Mouse (Mus musculus): ENCODE measurements at regions not wholly inside any gene's neighbourhood (a gene's known extent, or its start where the extent isn't known, plus 50 kb on each side); places are given as distances from the start of the nearest gene placed in this dataset.

DNA sequence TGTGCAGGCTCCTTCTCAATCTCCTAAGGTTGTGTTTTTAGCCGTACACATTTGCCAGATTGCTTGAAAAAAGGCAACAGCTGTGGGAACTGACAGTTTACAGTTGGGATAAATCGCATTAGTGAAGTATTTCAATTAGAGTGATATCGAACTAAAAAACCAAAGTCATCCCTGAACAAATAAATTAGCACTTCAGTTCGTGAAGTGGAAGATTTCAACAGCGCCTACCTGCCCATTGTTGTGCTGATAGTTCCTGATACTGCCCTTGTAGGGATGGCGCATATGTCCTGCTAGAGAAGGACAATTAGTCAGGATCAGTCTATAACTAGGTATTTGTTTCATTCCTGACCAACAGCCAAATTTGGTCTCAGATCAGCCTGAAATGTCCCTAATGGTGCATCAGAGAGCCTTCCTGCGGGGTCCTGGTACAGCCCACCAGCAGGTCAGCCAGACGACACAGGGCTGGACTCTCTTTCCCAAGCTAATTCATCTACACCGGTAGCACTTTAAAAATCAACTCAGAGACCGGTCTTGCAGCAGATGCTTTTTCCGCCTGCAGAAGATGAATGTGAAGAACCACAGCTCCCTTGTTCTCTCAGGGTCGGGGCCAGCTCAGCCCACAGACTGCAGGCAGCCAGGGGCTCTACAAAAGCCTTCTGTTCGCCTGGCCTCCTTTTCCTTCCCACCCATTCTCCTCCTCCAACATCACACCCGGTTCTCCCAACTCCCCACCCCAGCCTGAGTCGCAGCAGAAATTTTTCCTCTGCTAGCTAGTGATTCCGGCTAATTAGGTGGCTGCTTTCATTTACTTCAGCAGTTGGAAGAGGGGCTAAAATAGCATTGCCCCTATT is 146.1 kb downstream of the Psat1 start:
- DNase-seq (ENCODE audit: low spot score in 2 of 2), result peak; percentile 82 to 87

DNA sequence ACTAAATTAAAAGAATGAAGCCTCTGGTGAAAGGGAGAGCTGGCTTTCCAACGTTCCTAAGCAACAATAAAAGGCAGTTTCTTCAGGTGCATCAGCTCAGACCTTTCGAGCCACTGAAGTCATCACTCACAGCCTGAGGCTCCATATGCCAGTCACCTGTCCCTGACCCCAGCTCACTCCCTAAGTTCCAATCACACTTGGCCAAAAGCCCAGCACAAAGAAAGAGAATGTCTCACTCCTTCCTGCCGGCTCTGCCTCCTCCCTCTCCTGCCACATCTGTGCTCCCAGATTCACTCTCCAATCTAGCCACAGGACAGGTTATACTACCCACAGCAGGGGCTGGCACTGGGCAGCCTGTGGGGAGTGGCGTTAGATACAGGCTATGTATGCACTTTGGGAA is 150.7 kb downstream of the Psat1 start:
- DNase-seq (ENCODE audit: low spot score in 2 of 2), result no peak

DNA sequence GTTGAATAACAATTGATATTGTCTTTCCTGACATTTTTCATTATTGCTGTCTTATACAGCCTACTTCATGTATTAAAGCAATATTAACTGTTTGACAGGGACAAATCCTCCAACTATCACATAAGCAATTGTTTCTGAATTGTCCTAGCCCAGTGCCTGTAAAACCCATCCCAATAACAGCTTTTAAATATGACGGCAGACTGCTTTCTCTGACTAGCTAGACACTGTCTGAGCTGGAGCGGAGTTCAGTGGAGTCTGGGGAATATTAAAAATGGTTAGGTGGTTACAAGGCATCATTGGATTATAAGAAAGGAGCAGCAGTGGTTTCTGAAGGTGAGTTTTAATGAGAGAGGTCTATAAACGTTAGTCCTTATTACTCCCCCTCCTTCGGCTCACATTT is 155.2 kb downstream of the Psat1 start:
- DNase-seq (ENCODE audit: low spot score in 2 of 2), result no peak

DNA sequence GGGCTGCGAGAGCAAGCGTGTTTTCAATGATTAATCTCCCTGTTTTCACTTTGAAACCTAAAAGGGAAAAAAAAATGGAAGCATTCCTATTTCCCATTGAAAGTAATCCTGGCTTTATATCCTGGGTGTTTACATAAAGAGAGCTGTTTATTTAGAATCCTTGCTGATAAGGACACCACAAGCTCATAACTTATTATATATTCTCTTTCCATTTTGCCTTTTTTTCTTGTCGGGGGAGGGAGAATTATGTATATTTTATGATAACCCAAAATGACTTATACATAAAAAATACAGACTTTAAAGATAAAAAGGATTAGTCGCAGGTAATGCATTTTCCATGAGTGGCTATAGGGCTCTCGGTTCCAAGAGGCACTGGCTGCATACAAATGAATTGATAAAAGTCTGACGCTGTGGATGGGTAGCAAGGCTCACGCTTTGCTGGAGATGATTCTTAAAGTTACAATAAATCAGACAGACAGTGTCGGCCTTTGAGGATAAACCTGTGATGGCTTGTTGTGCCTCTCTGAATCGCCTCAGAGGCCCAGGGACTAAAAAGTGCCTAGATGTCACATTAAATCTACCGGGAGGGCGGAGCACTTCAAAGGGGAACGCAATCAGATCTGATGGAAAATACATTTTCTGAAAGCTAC is 155.7 kb downstream of the Psat1 start:
- no peak for DNase-seq (ENCODE audit: low spot score in 2 of 2)

DNA sequence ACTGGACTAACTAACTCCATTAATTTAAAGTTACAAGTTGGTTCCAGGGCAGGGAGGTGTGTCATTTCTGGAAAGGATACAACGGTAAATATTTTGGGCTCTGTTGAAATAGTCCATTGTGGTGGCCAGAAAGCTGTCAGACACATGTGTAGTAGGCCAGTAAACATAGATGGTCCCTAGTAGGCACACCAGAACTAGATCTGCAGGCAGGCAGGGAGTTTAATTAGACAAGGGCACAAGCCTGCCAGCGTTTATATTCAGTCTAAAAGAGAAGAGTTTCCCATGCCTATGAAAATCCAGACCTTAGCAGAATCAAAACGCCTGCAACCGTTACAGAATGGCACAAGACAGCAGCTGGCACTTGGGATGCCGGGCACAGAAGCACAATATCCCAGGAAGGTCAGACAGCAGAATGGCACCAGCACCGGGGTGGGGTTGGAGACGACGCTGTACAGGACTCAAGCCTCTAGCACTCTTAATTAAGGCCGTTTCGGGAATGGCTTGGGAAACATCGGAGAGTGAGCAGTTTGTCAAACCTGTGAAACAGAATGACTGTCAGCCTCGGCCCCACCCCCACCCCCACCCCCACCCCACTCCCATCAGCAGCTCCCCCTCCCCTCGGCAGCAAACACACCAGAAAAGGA is 156.4 kb downstream of the Psat1 start:
- DNase-seq (ENCODE audit: low spot score in 2 of 2), result no peak

DNA sequence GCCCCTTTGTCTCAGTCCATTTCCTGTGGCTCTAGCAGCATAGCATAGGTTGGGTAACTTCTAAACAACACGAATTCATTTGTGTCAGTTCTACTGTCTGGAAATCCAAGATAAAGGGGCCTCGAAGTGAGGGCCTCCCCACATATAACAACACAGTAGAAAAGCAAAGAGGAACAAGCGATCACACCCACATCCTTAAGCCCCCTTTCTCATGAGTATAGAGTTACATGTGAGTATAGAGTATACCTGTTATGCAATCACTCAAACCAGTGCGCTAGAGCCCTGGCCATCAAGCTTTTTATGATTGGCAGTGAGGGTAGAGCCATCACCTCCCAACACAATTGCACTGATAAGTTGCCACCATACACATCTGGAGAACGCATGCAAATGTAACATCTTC is 157.4 kb downstream of the Psat1 start:
- DNase-seq (ENCODE audit: low spot score in 2 of 2), result no peak

DNA sequence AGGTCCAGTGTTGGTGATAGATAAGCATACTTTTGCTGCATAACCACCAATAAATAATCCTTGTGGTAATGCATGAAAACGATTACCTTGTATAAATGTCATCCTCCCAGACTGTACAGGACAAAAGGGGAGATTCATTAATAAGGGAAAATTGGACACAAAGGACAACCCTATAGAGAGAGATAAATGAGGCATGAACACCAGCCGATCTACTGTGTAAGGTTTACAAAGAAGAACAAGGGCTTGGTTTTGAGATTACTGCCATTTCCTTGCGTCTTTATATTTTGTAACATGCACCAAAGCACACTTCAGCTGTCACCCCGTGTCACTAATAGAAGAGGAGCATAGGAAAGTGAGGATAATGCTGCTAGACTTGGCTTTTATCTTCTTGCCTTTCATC is 162.5 kb downstream of the Psat1 start:
- no peak for DNase-seq (ENCODE audit: low spot score in 2 of 2)

DNA sequence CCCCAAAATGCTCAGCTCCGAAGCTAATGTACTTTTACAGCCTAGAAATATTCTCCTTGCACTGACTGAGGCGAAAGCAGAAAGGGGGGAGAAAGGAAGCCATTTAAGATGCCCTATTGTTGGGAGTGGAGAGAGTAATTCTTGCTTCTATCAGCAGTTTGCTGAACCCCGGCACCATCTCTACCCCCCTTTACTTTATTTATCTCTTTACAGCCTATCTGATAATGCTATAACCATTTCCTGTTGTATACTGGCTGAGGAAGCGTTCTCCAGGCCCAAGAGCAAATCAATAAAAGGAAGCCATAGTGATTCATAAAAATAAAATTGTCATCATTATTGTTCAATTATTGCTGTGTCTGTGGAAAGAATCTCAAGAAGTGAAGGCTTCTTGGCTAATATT is 177.5 kb downstream of the Psat1 start:
- no peak for DNase-seq (ENCODE audit: low spot score in 2 of 2)

DNA sequence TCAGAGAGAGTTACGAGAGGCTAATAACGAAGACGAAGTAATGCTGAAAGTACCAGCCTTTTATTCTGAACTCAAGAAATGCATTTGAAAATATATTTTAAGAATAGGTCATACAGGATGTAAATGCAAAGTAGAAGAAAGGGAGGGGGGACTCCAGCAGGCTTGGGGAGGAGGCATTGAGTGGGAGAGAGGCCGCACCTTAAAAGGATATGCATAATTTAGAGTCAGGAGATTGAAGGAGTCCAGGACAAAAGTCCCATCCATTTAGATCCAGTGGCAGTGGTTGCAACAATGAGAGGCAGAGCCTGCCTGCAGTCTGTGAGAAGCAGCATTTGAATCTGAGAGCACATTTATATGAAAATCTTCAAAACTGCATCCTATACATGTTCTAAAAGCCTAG is 186.1 kb downstream of the Psat1 start:
- DNase-seq (ENCODE audit: low spot score in 2 of 2), result no peak

DNA sequence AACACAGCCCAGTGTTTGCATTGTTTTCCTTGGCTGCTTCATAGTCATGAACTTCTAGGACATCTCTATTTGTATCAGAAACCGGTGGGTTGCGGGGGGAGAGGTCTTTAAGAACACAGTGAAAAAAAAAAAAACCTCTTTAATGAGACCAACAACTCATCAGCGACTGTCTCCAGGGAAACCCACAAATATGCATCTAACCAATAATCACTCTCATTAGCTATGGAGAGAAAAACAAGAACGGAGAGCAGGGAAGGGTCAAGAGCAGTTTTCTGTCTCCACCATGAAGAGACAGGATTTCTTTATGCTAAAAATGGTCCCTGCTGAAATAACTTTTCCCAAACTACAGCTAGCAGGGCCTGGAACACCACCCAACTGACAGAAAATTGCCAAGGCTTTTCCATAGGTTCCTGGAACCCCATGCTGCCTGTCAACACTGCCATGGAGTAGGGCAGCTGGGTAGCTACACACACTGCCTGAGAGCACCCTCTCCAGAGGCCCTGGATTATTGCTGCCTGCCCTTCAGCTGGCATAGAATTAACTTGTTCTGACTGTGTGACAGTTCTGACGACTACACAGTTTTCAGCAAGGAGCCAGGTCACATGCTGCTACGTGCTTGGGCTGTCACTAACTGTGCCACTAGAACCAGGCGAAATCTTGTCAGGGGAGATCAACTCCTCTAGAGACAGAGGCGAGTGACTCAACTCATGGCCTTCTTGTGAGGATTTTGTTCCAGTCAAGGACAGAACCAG is 201.9 kb downstream of the Psat1 start:
- no peak for DNase-seq (ENCODE audit: low spot score in 2 of 2)

DNA sequence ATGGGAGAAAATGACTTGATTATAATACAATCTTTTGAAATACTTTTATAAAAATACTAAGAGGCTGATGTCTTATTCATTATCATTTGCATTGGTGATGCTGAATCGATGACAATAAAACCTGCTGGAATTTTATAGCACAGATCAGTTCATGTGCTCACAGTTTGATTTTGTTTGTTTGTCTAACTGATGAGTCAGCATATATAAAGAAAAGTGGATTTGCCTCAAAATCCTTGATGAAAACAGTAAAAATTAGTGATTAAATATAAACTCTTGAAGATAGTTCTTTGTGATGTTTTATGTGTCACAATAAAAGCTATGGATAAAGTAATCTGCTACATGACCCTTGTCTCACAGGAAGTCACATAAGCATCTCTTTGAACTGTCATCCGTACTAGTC is 210.9 kb downstream of the Psat1 start:
- DNase-seq (ENCODE audit: low spot score in 2 of 2), result no peak

DNA sequence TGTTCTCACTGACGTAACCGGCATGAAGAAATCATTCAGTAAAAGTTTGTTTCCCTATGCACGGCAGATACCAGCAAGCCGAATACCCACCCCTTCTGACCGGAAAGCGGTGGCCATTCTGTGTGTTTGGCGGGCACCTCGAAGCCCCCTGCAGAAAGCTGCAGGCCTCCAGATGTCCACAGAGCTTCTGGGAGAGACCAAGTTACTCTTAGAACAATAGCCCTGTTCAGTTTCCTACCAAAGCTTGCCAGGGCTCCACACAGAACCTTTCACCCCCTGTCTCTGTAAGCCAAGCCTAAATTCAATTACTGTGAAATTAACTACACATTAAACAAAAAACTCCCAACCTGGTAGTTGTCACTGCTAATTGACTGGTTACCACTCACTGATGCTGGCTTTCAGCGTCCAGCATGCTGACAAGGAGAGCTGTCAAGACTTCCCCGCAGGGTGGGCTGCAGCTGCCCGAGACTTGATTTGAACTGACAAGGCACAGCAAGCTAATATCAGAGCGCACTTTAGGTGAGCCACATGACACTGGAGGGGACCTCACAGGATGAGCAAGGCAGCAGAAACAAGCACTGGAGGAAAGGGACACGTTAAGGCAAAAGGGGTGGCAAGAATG is 220.2 kb downstream of the Psat1 start:
- DNase-seq (ENCODE audit: low spot score in 2 of 2), result no peak

DNA sequence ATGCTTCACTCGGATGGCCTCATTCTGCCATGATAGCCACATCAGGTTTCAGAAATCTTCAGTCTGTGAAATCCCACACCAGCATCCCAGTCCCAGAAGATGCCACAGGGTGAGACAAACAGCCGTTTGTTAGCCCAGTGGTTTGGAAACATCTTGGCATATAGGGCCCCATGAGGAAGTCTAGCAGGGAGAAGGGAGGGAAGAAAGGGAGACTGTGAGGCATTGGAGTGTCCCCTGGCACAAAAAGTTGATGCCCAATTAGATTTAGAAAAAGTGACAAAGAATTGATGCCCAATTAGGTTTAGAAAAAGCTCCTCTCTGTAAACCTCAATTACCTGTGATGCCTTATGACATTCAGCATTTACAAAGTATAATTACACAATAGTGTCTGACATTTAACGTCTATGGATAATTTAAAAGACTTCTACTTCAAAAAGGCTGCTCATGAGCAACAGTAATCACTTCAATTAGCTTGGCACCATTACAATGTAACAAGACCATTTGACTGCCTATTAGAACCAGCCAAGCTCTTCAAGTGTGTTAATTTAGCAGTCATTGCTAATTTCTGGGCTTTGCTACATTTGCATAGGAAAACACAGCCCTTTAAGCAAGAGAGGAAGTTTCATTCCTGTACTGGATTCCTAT is 254.6 kb downstream of the Psat1 start:
- DNase-seq (ENCODE audit: low spot score in 2 of 2), result no peak

DNA sequence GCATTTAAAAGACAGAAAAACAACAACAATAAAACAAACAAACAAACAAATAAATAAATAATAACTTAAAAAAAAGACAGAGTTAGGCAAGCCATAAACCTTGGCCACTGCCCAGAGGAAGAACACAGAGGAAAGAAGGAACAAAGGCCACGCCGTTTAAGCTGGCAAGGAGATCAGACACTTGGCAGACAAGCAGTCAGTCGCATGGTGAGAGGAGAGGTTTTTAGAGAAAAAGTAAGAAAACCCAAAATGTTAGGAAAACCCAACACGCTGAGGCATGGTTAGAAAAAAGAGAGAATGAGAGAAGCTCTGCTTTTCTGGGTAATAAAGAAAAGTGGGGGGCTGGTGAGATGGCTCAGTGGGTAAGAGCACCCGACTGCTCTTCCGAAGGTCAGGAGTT is 277.1 kb downstream of the Psat1 start:
- DNase-seq (ENCODE audit: low spot score in 2 of 2), result no peak

DNA sequence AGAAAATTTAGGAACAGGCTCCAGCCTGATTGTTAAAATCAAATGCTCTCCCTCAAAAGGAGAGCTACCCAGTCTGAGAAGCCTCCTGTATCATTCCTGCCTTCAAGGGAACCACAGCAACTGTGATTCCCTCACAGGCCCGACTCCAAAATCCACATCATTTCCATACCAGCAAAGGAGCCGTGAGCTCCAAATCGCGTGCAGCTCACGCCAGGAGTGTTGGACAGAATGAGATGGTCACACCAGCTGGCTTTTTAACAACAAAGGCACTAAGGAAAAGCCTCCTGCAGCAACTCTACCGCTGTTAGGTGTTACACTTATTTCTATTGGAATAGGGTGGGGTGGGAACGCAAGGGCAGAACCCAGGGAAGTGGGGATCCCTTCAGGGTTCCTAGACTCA is 277.6 kb downstream of the Psat1 start:
- no peak for DNase-seq (ENCODE audit: low spot score in 2 of 2)

DNA sequence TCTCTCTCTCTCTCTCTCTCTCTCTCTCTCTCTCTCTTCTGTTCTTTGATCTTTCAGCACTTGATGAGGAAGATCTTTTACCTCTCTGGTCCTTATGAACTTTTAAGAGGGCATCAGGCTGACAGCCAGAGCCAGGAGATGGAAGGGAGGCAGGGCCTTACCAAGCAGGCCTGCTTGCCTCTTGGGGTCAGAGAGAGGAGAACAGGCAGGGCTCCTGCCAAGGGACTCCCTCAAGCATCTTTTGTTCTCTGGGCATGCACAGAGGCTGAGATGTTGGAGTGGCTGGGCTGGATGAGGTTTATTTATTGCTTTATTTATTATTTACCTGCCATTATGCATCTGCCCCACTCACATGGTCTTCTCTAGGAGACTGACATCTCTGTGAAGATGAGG is 278.5 kb downstream of the Psat1 start:
- DNase-seq (ENCODE audit: low spot score in 2 of 2), result no peak

DNA sequence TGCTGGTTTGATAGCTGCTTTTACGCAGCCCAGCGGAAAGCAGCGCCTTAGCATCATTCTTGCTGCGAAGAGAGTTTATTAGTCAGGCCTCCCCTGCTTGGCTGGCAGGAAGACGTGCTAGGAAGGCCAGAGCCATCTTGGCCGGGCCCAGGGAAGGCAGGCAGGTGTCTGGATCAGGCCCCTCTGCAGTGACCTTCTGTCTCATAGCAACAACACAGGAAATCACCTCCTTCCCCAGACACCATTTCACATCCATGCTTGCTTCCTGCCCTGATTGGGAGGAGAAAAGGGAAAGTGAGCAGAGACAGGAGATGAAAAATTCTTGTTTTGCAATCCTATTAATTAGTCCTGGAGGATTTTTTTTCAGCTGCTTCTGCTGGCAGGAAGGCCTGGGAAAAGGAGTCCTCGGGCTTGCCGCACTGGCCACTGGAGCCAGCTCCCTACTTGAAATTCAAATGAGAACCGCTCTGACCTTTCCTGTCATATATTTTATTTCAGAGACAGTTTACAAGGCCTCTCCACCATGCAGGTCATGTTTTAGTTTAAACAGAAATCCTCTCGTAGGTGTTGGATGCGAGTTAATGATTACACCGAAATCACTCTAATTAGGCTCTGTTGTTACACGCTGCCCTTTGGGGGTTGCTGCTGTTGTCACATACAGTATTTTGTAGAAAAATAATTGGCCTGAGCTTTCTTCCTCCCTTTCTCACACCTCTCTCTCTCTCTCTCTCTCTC is 279.1 kb downstream of the Psat1 start:
- peak in 1 of 2 experiments; percentile 24 for DNase-seq (ENCODE audit: low spot score in 2 of 2)

DNA sequence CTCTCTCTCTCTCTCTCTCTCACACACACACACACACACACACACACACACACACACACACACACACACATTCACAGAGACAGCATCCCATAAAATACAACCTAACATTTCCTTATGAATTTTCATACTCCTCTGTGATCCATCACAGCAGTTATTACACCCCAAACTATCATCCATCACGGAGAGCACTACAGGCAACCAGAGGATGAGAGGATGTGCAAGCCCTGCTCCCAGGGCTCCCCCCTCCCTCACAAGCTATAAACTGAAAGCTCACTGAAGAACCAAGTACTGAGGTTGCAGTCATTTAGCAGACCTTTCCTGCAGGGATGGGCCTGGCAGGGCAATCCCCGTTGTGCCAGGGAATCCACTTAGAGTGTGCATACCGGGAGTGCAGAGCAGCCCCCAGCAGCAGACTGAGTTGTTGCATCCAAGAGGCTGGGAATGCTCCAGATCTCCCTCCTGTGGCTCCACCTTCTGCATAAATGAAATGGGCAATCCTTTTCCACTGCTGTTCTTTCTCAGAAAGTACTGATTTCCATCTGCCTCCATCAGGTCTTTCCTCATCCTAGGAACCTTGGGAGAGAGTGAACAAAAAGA is 283.4 kb downstream of the Psat1 start:
- no peak for DNase-seq (ENCODE audit: low spot score in 2 of 2)

DNA sequence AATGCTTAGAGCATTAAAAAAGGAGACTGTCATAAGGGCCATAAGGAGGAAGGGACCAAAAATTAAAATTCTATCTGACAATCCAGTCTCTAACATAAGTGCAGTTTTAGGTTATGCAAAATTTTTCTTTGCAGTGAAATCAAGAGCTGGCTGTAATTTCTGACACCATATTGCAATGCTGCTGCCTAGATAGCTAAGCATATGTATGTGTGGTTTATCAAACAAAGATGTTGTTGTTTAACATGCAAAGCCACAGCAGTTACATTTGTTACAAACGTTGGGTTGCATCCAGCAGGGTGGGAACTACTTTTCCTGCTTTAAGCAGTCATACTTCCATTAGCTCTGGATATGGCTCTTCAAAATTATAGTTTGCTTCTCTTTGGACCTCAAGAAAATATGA is 288.5 kb downstream of the Psat1 start:
- no peak for DNase-seq (ENCODE audit: low spot score in 2 of 2)

DNA sequence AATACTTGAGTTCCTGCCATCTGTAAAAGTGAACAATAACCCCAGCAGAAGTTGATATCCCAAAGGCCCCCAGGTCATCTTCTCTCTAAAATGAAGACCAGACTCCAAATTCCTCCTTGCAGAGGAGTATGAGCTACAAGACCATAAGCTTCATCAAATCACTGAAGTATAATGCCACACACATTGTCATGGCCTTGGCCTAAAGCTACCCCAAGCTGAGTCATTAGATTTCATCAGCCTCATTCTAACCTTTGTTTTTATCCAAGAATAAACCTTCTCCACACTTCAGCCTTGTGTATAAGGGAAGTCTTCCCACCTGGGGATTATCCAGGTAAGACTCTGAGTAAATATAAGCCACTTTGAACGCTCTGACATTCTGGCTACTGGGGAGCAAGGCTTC is 289.3 kb downstream of the Psat1 start:
- no peak for DNase-seq (ENCODE audit: low spot score in 2 of 2)
